Mouse (Mus musculus) gonadal fat pad, adult 2 months (tissue): ENCODE results near the gene Coro2a. TPM values are rescaled to one million over a fixed set of nuclear protein-coding genes. Genes with fewer than 3 reads are reported as not detected.
"Not testable (repeated sequence)": the region's sequence is repeated elsewhere in the genome, so short reads cannot be mapped to it uniquely, and the experiment has no call there.

Experiments
- DNase-seq: peaks from one replicate; pipeline ENCODE4 v3.0.0-alpha.2; 2012; ENCODE audit warnings: low read depth
- polyA plus RNA-seq: library from polyadenylated mRNA; depleted of rRNA; stranded (reverse); fragments of >200 nt; gene quantifications from 2 replicates; pipeline ENCODE4 v1.2.3, GENCODE M21; 2012; rRNA removed

Gene Coro2a
- 73.7 and 124 TPM in 2 replicates for polyA plus RNA-seq

- no peak for DNase-seq
These were observed at the start of gene Coro2a for GRCm38 (mm10) chr4:46601844-46602423. Gene Coro2a (minus strand): TSS chr4:46602202.

GRCm38 (mm10) chr4:46650086-46650753 lies 48.2 kb upstream of the Coro2a start, which contains the start of gene Tbc1d2:
Gene Tbc1d2 (minus strand): TSS chr4:46650209.
- peak; percentile 55 for DNase-seq

- no peak for DNase-seq
These were observed 47.2 kb upstream of the Coro2a start for GRCm38 (mm10) chr4:46649161-46649560.

- no peak for DNase-seq
These were observed 41.7 kb upstream of the Coro2a start for GRCm38 (mm10) chr4:46643676-46644112.

- no peak for DNase-seq
These were observed 41.1 kb upstream of the Coro2a start for GRCm38 (mm10) chr4:46642924-46643675.

GRCm38 (mm10) chr4:46641283-46641682 lies 39.3 kb upstream of the Coro2a start:
- no peak for DNase-seq

- DNase-seq, result no peak
These were observed 37.9 kb upstream of the Coro2a start for GRCm38 (mm10) chr4:46639866-46640265.

GRCm38 (mm10) chr4:46637250-46637649 lies 35.2 kb upstream of the Coro2a start:
- DNase-seq, result not testable (repeated sequence)

- DNase-seq, result no peak
These were observed 33.9 kb upstream of the Coro2a start for GRCm38 (mm10) chr4:46635702-46636430.

- DNase-seq, result no peak
These were observed 32.9 kb upstream of the Coro2a start for GRCm38 (mm10) chr4:46634881-46635280.

GRCm38 (mm10) chr4:46633565-46633964 lies 31.6 kb upstream of the Coro2a start:
- not testable (repeated sequence) for DNase-seq

GRCm38 (mm10) chr4:46632465-46632864 lies 30.5 kb upstream of the Coro2a start:
- no peak for DNase-seq

GRCm38 (mm10) chr4:46630390-46630789 lies 28.4 kb upstream of the Coro2a start:
- DNase-seq, result no peak

- DNase-seq, result no peak
These were observed 26.9 kb upstream of the Coro2a start for GRCm38 (mm10) chr4:46628873-46629272.

GRCm38 (mm10) chr4:46628081-46628480 lies 26.1 kb upstream of the Coro2a start:
- DNase-seq, result no peak

GRCm38 (mm10) chr4:46625101-46625500 lies 23.1 kb upstream of the Coro2a start:
- DNase-seq, result no peak

GRCm38 (mm10) chr4:46623007-46623406 lies 21.0 kb upstream of the Coro2a start:
- DNase-seq, result no peak

- no peak for DNase-seq
These were observed 18.9 kb upstream of the Coro2a start for GRCm38 (mm10) chr4:46620946-46621345.

GRCm38 (mm10) chr4:46620330-46620729 lies 18.3 kb upstream of the Coro2a start:
- DNase-seq, result no peak

GRCm38 (mm10) chr4:46618196-46618817 lies 16.3 kb upstream of the Coro2a start:
- no peak for DNase-seq

- no peak for DNase-seq
These were observed 15.4 kb upstream of the Coro2a start for GRCm38 (mm10) chr4:46617408-46617807.

- no peak for DNase-seq
These were observed 12.6 kb upstream of the Coro2a start for GRCm38 (mm10) chr4:46614641-46615040.
